In genomic region chr12:12266552-12266951, GRCm38 (mm10) we compare ENCODE assay signal across 29 mouse cellular contexts. TPM values are rescaled to one million over a fixed set of nuclear protein-coding genes. Genes with fewer than 3 reads are reported as not detected.
DNase-seq lines count a peak whose midpoint lies in the region; ATAC-seq and TF ChIP-seq lines count a peak whose summit lies in the region.
"Had no signal": no experiment of that assay in that cellular context is flagged by ENCODE, and none has a peak within 500 bp of the region (broad histone marks: within the 10 kb centered on the region; RNA-seq: fewer than 3 reads in every experiment).

No protein-coding gene starts in this region.

- H3K36me3 ChIP-seq in heart, embryonic 15.5 days: no peaks in the 10 kb centered on the region
- peaks cover 0 to 7% of the 10 kb centered on the region in 2 experiments; a peak in 1 of 4 replicates for H3K36me3 ChIP-seq in MEL (ENCODE audit: control insufficient read depth in 1 of 2, insufficient read depth in 2 of 2, low read length in 2 of 2)
- H3K36me3 ChIP-seq in intestine, postnatal 0 days (ENCODE audit: control insufficient read depth, insufficient read depth): no peaks in the 10 kb centered on the region
- H3K36me3 ChIP-seq: embryonic facial prominence, embryonic 13.5 days; hindbrain, embryonic 12.5 days; limb, embryonic 13.5 days; lung, embryonic 15.5 days; midbrain, embryonic 12.5 days had no signal

- intact Hi-C loops in heart, postnatal 10 days (cut with DNase I): no loop called here

- 0 out of 4 replicates have a peak, but pooled peaks of 1 of the 2 experiments have one; percentile 4 for TF ChIP-seq EP300 in MEL (IDR thresholded peaks at IDR 0.05; ENCODE audit: low read depth in 1 of 2, low read length in 2 of 2)

- H3K9me3 ChIP-seq in heart, embryonic 15.5 days (replicated peaks): no peaks in the 10 kb centered on the region
- H3K9me3 ChIP-seq in MEL (replicated peaks; ENCODE audit: insufficient read depth, low read length): no peaks in the 10 kb centered on the region
- no peaks in the 10 kb centered on the region for H3K9me3 ChIP-seq in intestine, postnatal 0 days (ENCODE audit: control insufficient read depth)
- H3K9me3 ChIP-seq: embryonic facial prominence, embryonic 13.5 days; hindbrain, embryonic 12.5 days; limb, embryonic 13.5 days; lung, embryonic 15.5 days; midbrain, embryonic 12.5 days had no signal

- no peaks in the 10 kb centered on the region for H3K79me2 ChIP-seq in MEL (ENCODE audit: control insufficient read depth, insufficient read depth, low read length, poor library complexity)

- WGBS in heart, embryonic 15.5 days: 14% methylated on average over 1 of the region's 1 CpGs
- WGBS in intestine, postnatal 0 days: 36% methylated on average over 1 of the region's 1 CpGs

- no peaks in the 10 kb centered on the region for H3K27me3 ChIP-seq in heart, embryonic 15.5 days
- no peaks in the 10 kb centered on the region for H3K27me3 ChIP-seq in MEL (ENCODE audit: control insufficient read depth in 1 of 2, insufficient read depth in 2 of 2, low read length in 2 of 2)
- no peaks in the 10 kb centered on the region for H3K27me3 ChIP-seq in intestine, postnatal 0 days (replicated peaks; ENCODE audit: control insufficient read depth, insufficient read depth, low read length)
- H3K27me3 ChIP-seq: embryonic facial prominence, embryonic 13.5 days; hindbrain, embryonic 12.5 days; lung, embryonic 15.5 days had no signal

- no peak for TF ChIP-seq CTCF in MEL (IDR thresholded peaks at IDR 0.05 in 2 of 3, conservative IDR thresholded peaks at IDR 0.05 in 1 of 3; ENCODE audit: control insufficient read depth in 1 of 3, insufficient read depth in 1 of 3, low read depth in 2 of 3, low read length in 3 of 3, poor library complexity in 1 of 3, severe bottlenecking in 1 of 3)
- no peak for TF ChIP-seq CTCF in intestine, postnatal 0 days (IDR thresholded peaks at IDR 0.05; ENCODE audit: low read depth)

- TF ChIP-seq POLR2A in MEL (IDR thresholded peaks at IDR 0.05; ENCODE audit: control insufficient read depth in 1 of 2, insufficient read depth in 1 of 2, low read depth in 1 of 2, low read length in 2 of 2, poor library complexity in 1 of 2): no peak

- DNase-seq in heart, adult 11 months: peak; percentile 85
- DNase-seq in heart, adult 18-20 months: no peak
- DNase-seq in heart, postnatal 10 days: no peak
- peak; percentile 18 for DNase-seq in MEL (ENCODE audit: low read depth, low spot score)
- DNase-seq: adrenal gland, adult 2 months; adrenal gland, postnatal 36 days; B cell, adult 2 months; cerebellum, adult 18-20 months; cerebellum, postnatal 10 days; gastrocnemius, postnatal 10 days; kidney, adult 9 months; kidney, postnatal 10 days; layer of hippocampus, adult 9-11 months; right cerebral cortex, adult 18-20 months; spleen, adult 18-20 months; thymus, adult 18-20 months; thymus, postnatal 25 days had no signal

- no peak overlapping the region for H3K4me3 ChIP-seq in heart, embryonic 15.5 days
- H3K4me3 ChIP-seq in MEL (ENCODE audit: control insufficient read depth in 1 of 2, insufficient read depth in 1 of 2, low read depth in 2 of 2, low read length in 2 of 2): no peak overlapping the region
- H3K4me3 ChIP-seq in intestine, postnatal 0 days (ENCODE audit: low read depth, low read length): no peak overlapping the region
- H3K4me3 ChIP-seq: embryonic facial prominence, embryonic 13.5 days; hindbrain, embryonic 12.5 days; limb, embryonic 13.5 days; lung, embryonic 15.5 days; midbrain, embryonic 12.5 days had no signal

- H3K9ac ChIP-seq in heart, embryonic 15.5 days: no peak overlapping the region
- H3K9ac ChIP-seq in MEL (ENCODE audit: control insufficient read depth, low read depth, low read length, poor library complexity, severe bottlenecking): no peak overlapping the region
- no peak overlapping the region for H3K9ac ChIP-seq in intestine, postnatal 0 days (ENCODE audit: low read depth, low read length)
- H3K9ac ChIP-seq: embryonic facial prominence, embryonic 13.5 days; hindbrain, embryonic 12.5 days; limb, embryonic 13.5 days; lung, embryonic 15.5 days; midbrain, embryonic 12.5 days had no signal

- peaks cover 55% of the 10 kb centered on the region for H3K4me1 ChIP-seq in heart, embryonic 15.5 days (replicated peaks)
- H3K4me1 ChIP-seq in MEL (ENCODE audit: control insufficient read depth in 1 of 2, insufficient read depth in 2 of 2, low read length in 2 of 2): peaks cover 2 to 22% of the 10 kb centered on the region in 2 experiments; a peak in 3 of 4 replicates
- no peaks in the 10 kb centered on the region for H3K4me1 ChIP-seq in intestine, postnatal 0 days (replicated peaks; ENCODE audit: control insufficient read depth, insufficient read depth, low read length)

- TF ChIP-seq RAD21 in MEL (IDR thresholded peaks at IDR 0.05; ENCODE audit: low read depth, low read length): no peak

- ATAC-seq in heart, embryonic 15.5 days (replicated peaks; ENCODE audit: insufficient number of reproducible peaks, insufficient read depth, low FRiP score, low read depth): no peak
- peak; percentile 62; the same call in 1 of the 2 replicates for ATAC-seq in megakaryocyte-erythroid progenitor cell, adult 5-6 weeks (replicated peaks; ENCODE audit: low FRiP score, low TSS enrichment, poor library complexity, severe bottlenecking)
- ATAC-seq in intestine, postnatal 0 days: no peak
- ATAC-seq: activated CD4-positive, CD25-positive, alpha-beta regulatory T cell, adult 4 months; intestine, embryonic 16.5 days had no signal

- no peak overlapping the region for H3K27ac ChIP-seq in heart, embryonic 15.5 days
- H3K27ac ChIP-seq in MEL (ENCODE audit: control insufficient read depth, low read depth, low read length): no peak overlapping the region
- H3K27ac ChIP-seq in intestine, postnatal 0 days (ENCODE audit: low read depth, low read length): no peak overlapping the region
- H3K27ac ChIP-seq: embryonic facial prominence, embryonic 13.5 days; hindbrain, embryonic 12.5 days; limb, embryonic 13.5 days; lung, embryonic 15.5 days; midbrain, embryonic 12.5 days; stomach, postnatal 0 days had no signal

- 0 out of 2 replicates have a peak overlapping the region, but pooled peaks have one; percentile 12 for H3K4me2 ChIP-seq in heart, embryonic 15.5 days
- H3K4me2 ChIP-seq in intestine, postnatal 0 days (replicated peaks; ENCODE audit: low read depth): no peak overlapping the region
- H3K4me2 ChIP-seq: embryonic facial prominence, embryonic 13.5 days; hindbrain, embryonic 12.5 days; limb, embryonic 13.5 days; liver, embryonic 11.5 days; lung, embryonic 15.5 days; midbrain, embryonic 12.5 days had no signal

TF ChIP-seq in MEL, 35 proteins besides CTCF, POLR2A, EP300 and RAD21:
- TF ChIP-seq MYC (IDR thresholded peaks at IDR 0.05; ENCODE audit: low read depth, low read length) (no peak), NELFE (IDR thresholded peaks at IDR 0.05; ENCODE audit: low read depth, low read length) (no peak), ETS1 (IDR thresholded peaks at IDR 0.05; ENCODE audit: low read depth, low read length) (peak; percentile 64), MXI1 (IDR thresholded peaks at IDR 0.05; ENCODE audit: low read depth, low read length) (no peak), MEF2A (IDR thresholded peaks at IDR 0.05; ENCODE audit: extremely low read depth, insufficient replicate concordance, low read depth, low read length, poor library complexity, severe bottlenecking) (no peak), SIN3A (IDR thresholded peaks at IDR 0.05; ENCODE audit: low read length) (no peak), GATA1 (IDR thresholded peaks at IDR 0.05; ENCODE audit: low read depth, low read length) (0 out of 2 replicates have a peak, but pooled peaks have one; percentile 27), BHLHE40 (IDR thresholded peaks at IDR 0.05; ENCODE audit: borderline replicate concordance, low read depth, low read length) (no peak), HCFC1 (IDR thresholded peaks at IDR 0.05; ENCODE audit: low read depth, low read length) (no peak), CHD1 (IDR thresholded peaks at IDR 0.05; ENCODE audit: low read depth, low read length) (no peak), USF2 (IDR thresholded peaks at IDR 0.05; ENCODE audit: borderline replicate concordance in 1 of 2, insufficient read depth in 1 of 2, low read depth in 1 of 2, low read length in 2 of 2) (no peak), ZKSCAN1 (IDR thresholded peaks at IDR 0.05; ENCODE audit: low read depth, low read length) (no peak), UBTF (IDR thresholded peaks at IDR 0.05; ENCODE audit: borderline replicate concordance, insufficient read depth, low read depth, low read length) (no peak), JUND (IDR thresholded peaks at IDR 0.05; ENCODE audit: low read depth, low read length) (no peak), NRF1 (IDR thresholded peaks at IDR 0.05; ENCODE audit: insufficient read depth, low read depth, low read length, poor library complexity, severe bottlenecking) (no peak), TAL1 (IDR thresholded peaks at IDR 0.05; ENCODE audit: low read length) (no peak; the same call in 1 of the 2 replicates), RCOR1 (IDR thresholded peaks at IDR 0.05; ENCODE audit: low read depth, low read length) (no peak)
TF ChIP-seq in MEL: peak in this region for 2.

RNA-seq across cellular contexts. Expression of gene Fam49a, which starts 4.6 kb away (rescaled TPM):
- 10 to 100 TPM; 11.2 to 12.2 TPM for total RNA-seq in heart, adult 18-20 months (2021)
- polyA plus RNA-seq in heart, embryonic 15.5 days (2015; fragmentation: Nextera tagmentation; extraction: Ambion mirVana): 22.3 and 23.9 TPM in 2 replicates
- total RNA-seq in heart, postnatal 10 days (2021): 10 to 100 TPM; 14.7 to 15.6 TPM
- total RNA-seq in MEL (2012; rRNA removed): 0.42 and 0.65 TPM in 2 replicates
- polyA plus RNA-seq in MEL (2012; ENCODE audit: insufficient read depth in 1 of 2, insufficient read length in 2 of 2, low read depth in 1 of 2, low replicate concordance in 2 of 2, missing spikeins in 1 of 2): 1 to 10 TPM in 1 of 2 experiments, not detected in 1; 1.3 TPM
- 0.85 and 3.0 TPM in 2 replicates for total RNA-seq in megakaryocyte-erythroid progenitor cell, adult 5-6 weeks (2014; fragmentation: Nextera tagmentation)
- 0.94 and 8.8 TPM in 2 replicates for total RNA-seq in megakaryocyte-erythroid progenitor cell, adult 5-6 weeks (2017)
- 4.2 and 4.4 TPM in 2 replicates for polyA plus RNA-seq in intestine, postnatal 0 days (2015; fragmentation: Nextera tagmentation; extraction: Ambion mirVana)

Comparison
In these comparisons a context has a peak if more than half of its experiments do, and no peak if none do; other contexts are left out.
1. DNase-seq: peak in heart, adult 11 months (single experiment) and MEL (single experiment); none in heart, adult 18-20 months (0 of 2) and heart, postnatal 10 days (0 of 2).